Mouse (Mus musculus) MN1 (cell line): ENCODE data around the gene Tvp23a.

Source experiments
- DNase-seq: peaks from one replicate; pipeline ENCODE4 v3.0.0-alpha.2; 2016; ENCODE audit warnings: low spot score

The Tvp23a gene

GRCm38 (mm10) chr16:10394699-10395540 is 52.2 kb downstream of the Tvp23a start, which contains the start of gene Tekt5:
Tekt5 (minus strand) TSS chr16:10395490.
- DNase-seq = no peak

GRCm38 (mm10) chr16:10392587-10392986 is 54.6 kb downstream of the Tvp23a start:
- no peak for DNase-seq

- DNase-seq = no peak
Observed at GRCm38 (mm10) chr16:10388634-10389365, 58.4 kb downstream of the Tvp23a start.

DNA sequence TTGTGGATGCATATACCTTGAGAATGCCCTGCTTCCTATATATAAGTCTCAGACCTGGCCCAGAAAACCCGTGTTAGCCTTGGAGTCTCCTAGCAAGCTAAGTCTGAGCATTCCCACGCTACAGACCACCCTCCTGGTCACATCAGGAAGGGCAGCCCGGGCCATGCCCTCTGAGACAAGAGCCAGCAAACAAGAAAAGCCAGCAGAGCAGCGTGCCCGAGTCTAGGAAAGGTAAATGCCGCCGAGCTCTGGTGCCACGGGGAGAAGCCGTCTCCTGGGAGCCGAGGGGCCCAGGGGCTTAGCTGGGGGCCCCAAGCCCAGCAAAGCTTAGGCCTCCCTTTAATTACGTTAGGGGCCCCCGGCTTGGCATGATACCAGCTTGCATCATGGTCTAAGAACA is 61.9 kb downstream of the Tvp23a start:
- no peak for DNase-seq

DNA sequence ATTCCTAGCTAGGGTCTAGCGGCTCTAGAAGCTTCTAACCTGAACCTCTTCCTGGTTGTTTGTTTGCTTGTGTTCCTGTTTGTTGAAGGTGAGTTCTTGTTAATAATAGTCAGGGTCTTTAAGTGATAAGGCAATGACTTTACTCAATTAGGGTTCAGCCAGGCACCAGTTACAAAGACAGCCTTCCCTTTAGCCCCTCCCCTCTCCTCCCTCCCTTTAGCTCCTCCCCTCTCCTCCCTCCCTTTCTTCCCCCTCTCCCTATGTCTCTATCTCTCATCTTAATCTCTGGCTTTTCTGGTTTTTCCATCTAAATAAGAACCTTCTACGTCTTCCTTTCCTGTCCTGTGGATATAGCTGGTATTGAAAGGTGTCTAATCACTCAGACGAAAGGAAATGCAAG is 62.6 kb downstream of the Tvp23a start:
- no peak for DNase-seq

DNA sequence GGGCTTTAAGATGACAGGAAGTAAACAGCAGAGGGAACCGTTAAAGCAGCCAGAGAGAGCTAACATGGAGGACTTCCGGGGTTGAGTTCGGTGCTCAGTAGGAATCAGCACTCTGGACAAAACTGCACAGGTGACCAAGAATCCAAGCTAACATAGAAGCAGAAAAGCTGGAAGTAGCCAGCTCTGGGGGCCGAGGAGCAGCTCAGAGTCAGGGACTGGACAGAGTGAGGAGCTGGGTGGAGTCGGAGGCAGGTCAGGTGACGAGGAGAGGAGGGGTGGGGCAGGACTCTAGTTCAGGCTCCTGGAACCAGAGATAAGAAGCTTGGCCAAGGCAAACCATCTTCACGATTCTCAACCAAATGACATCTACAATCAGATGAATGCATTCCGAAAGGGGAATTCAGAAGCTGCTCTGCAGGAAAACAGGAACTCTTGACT is 63.1 kb downstream of the Tvp23a start:
- DNase-seq = no peak

- DNase-seq = no peak
Observed at GRCm38 (mm10) chr16:10379531-10379930, 67.6 kb downstream of the Tvp23a start.

- no peak for DNase-seq
Observed at GRCm38 (mm10) chr16:10377286-10377685, 69.9 kb downstream of the Tvp23a start.

DNA sequence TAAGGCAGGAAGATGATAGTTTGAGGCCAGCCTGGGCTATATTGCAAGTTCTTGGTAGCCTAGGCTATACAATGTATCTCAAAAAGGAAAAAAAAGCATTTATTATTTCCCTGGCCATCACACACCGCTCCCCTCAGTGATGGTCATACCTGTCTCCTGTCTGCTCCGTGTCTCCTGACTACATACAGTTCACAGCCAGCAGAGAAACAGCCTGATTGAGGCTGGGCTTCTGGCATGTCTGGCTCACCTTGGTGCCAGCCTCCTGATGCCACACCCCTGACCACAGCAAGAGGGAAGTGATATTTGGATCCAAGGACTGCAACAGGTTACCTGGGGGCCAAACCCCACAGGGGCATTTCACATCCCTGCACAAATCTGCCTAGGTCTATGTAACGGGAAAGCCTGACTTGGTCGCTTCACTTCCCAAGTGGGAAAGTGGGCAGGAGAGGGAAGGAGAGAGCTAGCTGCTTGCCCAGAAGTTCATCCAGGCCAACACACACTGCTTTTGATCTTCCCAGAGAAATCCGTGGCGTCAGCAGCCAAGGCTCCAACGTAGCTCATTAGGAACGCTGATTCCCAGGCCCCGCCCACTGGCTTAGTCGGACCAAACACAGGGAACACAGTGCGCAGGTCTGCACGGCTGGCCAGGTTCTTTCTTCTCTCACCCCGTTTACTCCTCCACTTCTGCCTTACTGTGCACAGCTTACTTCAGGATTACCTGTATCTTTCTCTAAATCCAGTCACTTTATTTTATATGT is 72.7 kb downstream of the Tvp23a start:
- DNase-seq = peak; percentile 9

- DNase-seq = no peak
Observed at GRCm38 (mm10) chr16:10372372-10372771, 74.8 kb downstream of the Tvp23a start.
